Mouse (Mus musculus) ES-Bruce4 (cell line): ENCODE data around the gene Hcrtr2. TPM values are rescaled to one million over a fixed set of nuclear protein-coding genes. Genes with fewer than 3 reads are reported as not detected.

Experiments
- H3K27ac ChIP-seq: 2 replicates; pipeline ENCODE4 v1.5.1; 2012; ENCODE audit warnings: low read length, inconsistent platforms; ENCODE audit not compliant: insufficient read depth
- H3K27me3 ChIP-seq: 2 replicates; pipeline ENCODE4 v1.6.1; 2012; ENCODE audit warnings: mild to moderate bottlenecking, low read length, inconsistent platforms; ENCODE audit not compliant: control insufficient read depth, poor library complexity, insufficient read depth, severe bottlenecking
- H3K36me3 ChIP-seq: 2 replicates; pipeline ENCODE4 v1.6.1; 2012; ENCODE audit warnings: inconsistent platforms, mild to moderate bottlenecking, low read length, moderate library complexity; ENCODE audit not compliant: control insufficient read depth, poor library complexity, insufficient read depth, severe bottlenecking
- H3K4me1 ChIP-seq: one replicate; pipeline ENCODE4 v1.8.1; 2011; ENCODE audit warnings: low read length; ENCODE audit not compliant: control insufficient read depth, insufficient read depth
- H3K4me3 ChIP-seq: 2 replicates; pipeline ENCODE4 v1.5.1; 2011; ENCODE audit warnings: low read depth, mild to moderate bottlenecking, low read length
- H3K9ac ChIP-seq: 2 replicates; pipeline ENCODE4 v1.6.1; 2012; ENCODE audit warnings: low read depth, mild to moderate bottlenecking, inconsistent platforms; ENCODE audit not compliant: poor library complexity, severe bottlenecking
- H3K9me3 ChIP-seq: replicated peaks from 2 replicates; pipeline ENCODE4 v1.6.1; 2012; ENCODE audit warnings: mild to moderate bottlenecking, low read length, inconsistent platforms; ENCODE audit not compliant: control insufficient read depth, poor library complexity, insufficient read depth, severe bottlenecking
- CTCF ChIP-seq: IDR thresholded peaks from one replicate; pipeline ENCODE4 v1.8.1; 2011; ENCODE audit warnings: low read depth, low read length
- EP300 ChIP-seq: IDR thresholded peaks from 2 replicates; pipeline ENCODE4 v1.6.1; 2011; ENCODE audit warnings: low read depth, low read length; ENCODE audit not compliant: insufficient read depth
- POLR2A ChIP-seq: IDR thresholded peaks from one replicate; pipeline ENCODE4 v1.8.1; 2011; ENCODE audit warnings: low read length; ENCODE audit not compliant: insufficient read depth
- polyA plus RNA-seq: library from polyadenylated mRNA; stranded (reverse); fragments of >200 nt; gene quantifications from 2 replicates; pipeline ENCODE4 v1.2.4, GENCODE M21; 2011; ENCODE audit warnings: low read depth; ENCODE audit not compliant: missing spikeins, insufficient read depth, insufficient read length

Gene Hcrtr2
- polyA plus RNA-seq, 1 experiment, result not detected

- H3K4me1 ChIP-seq, result no peaks in the 10 kb centered on the region
- no peak overlapping the region for H3K4me3 ChIP-seq
- TF ChIP-seq POLR2A, result no peak
- TF ChIP-seq EP300, result no peak
- no peak for TF ChIP-seq CTCF
- no peaks in the 10 kb centered on the region for H3K27me3 ChIP-seq
- H3K9me3 ChIP-seq, result no peaks in the 10 kb centered on the region
- H3K9ac ChIP-seq, result no peak overlapping the region
- H3K27ac ChIP-seq, result no peak overlapping the region
- H3K36me3 ChIP-seq, result no peaks in the 10 kb centered on the region
Observed at GRCm38 (mm10) chr9:76230400-76230799, 93.3 kb downstream of the Hcrtr2 start.

- no peak for TF ChIP-seq EP300
- no peak for TF ChIP-seq CTCF
- TF ChIP-seq POLR2A, result no peak
- Histone ChIP-seq H3K27ac (no peak overlapping the region), H3K4me3 (no peak overlapping the region), H3K9ac (no peak overlapping the region), H3K9me3 (no peaks in the 10 kb centered on the region), H3K4me1 (no peaks in the 10 kb centered on the region), H3K27me3 (no peaks in the 10 kb centered on the region), H3K36me3 (no peaks in the 10 kb centered on the region)
Observed at GRCm38 (mm10) chr9:76217178-76217975, 106.3 kb downstream of the Hcrtr2 start.

- no peak for TF ChIP-seq CTCF
- no peak for TF ChIP-seq POLR2A
- TF ChIP-seq EP300, result no peak
- Histone ChIP-seq H3K4me1 (no peaks in the 10 kb centered on the region), H3K36me3 (no peaks in the 10 kb centered on the region)
Observed at GRCm38 (mm10) chr9:76214678-76215077, 109.0 kb downstream of the Hcrtr2 start.

GRCm38 (mm10) chr9:76213557-76213956 lies 110.1 kb downstream of the Hcrtr2 start, which contains the start of gene Gfral:
Gene Gfral, minus strand, starts transcription at chr9:76213657.
- Histone ChIP-seq H3K27ac (no peak within 1 kb of the TSS), H3K4me1 (no peaks in the 10 kb centered on the region), H3K9me3 (no peaks in the 10 kb centered on the region), H3K27me3 (no peaks in the 10 kb centered on the region), H3K36me3 (no peaks in the 10 kb centered on the region), H3K9ac (no peak within 1 kb of the TSS), H3K4me3 (no peak within 1 kb of the TSS)
- TF ChIP-seq EP300 (no peak), POLR2A (no peak), CTCF (no peak)

More at GRCm38 (mm10) chr9:76214678-76215077, 109.0 kb downstream of the Hcrtr2 start:
- Histone ChIP-seq H3K27me3 (no peaks in the 10 kb centered on the region), H3K9ac (no peak overlapping the region), H3K4me3 (no peak overlapping the region), H3K9me3 (no peaks in the 10 kb centered on the region), H3K27ac (no peak overlapping the region)

- Histone ChIP-seq H3K36me3 (no peaks in the 10 kb centered on the region), H3K27ac (no peak overlapping the region), H3K9ac (no peak overlapping the region)
Observed at GRCm38 (mm10) chr9:76196917-76197316, 126.7 kb downstream of the Hcrtr2 start.

GRCm38 (mm10) chr9:76179221-76179620 lies 144.4 kb downstream of the Hcrtr2 start:
- Histone ChIP-seq H3K4me3 (no peak overlapping the region), H3K9me3 (no peaks in the 10 kb centered on the region), H3K27me3 (no peaks in the 10 kb centered on the region), H3K36me3 (no peaks in the 10 kb centered on the region), H3K27ac (no peak overlapping the region), H3K9ac (no peak overlapping the region), H3K4me1 (no peaks in the 10 kb centered on the region)
- TF ChIP-seq POLR2A (no peak), EP300 (no peak), CTCF (no peak)

More at GRCm38 (mm10) chr9:76196917-76197316, 126.7 kb downstream of the Hcrtr2 start:
- no peaks in the 10 kb centered on the region for H3K9me3 ChIP-seq
- H3K4me1 ChIP-seq, result no peaks in the 10 kb centered on the region
- no peak overlapping the region for H3K4me3 ChIP-seq
- no peaks in the 10 kb centered on the region for H3K27me3 ChIP-seq
- TF ChIP-seq POLR2A (no peak), CTCF (no peak), EP300 (no peak)

Other genes with a start within 250 kb of the Hcrtr2 start
- not detected in 2 replicates for gene Gfral, start 110.2 kb downstream of the Hcrtr2 start, polyA plus RNA-seq
- 3.7 and 4.1 TPM in 2 replicates for gene Fam83b, start 243.3 kb upstream of the Hcrtr2 start, polyA plus RNA-seq